Mouse (Mus musculus) heart, adult 2 months (tissue): ENCODE measurements at regions not wholly inside any gene's neighbourhood (a gene's known extent, or its start where the extent isn't known, plus 50 kb on each side); places are given as distances from the start of the nearest gene placed in this dataset.

Source experiments
- DNase-seq, 2 experiments: peaks; one replicate each; pipeline ENCODE4 v3.0.0; 2021
- H3K27ac ChIP-seq: fragments of 200-600 bp; 2 replicates; pipeline ENCODE4 v1.8.1; 2022
- H3K27me3 ChIP-seq: fragments of 200-500 bp; 2 replicates; pipeline ENCODE4 v1.6.1; 2012; ENCODE audit warnings: mild to moderate bottlenecking, low read length, inconsistent platforms, mixed read lengths; ENCODE audit not compliant: control insufficient read depth, insufficient read depth
- H3K36me3 ChIP-seq: fragments of 200-500 bp; 2 replicates; pipeline ENCODE4 v1.6.1; 2012; ENCODE audit warnings: low read length, inconsistent platforms; ENCODE audit not compliant: control insufficient read depth, insufficient read depth
- H3K4me1 ChIP-seq: fragments of 200-500 bp; 2 replicates; pipeline ENCODE4 v1.6.1; 2011; ENCODE audit warnings: low read length; ENCODE audit not compliant: control insufficient read depth, insufficient read depth
- H3K4me3 ChIP-seq: fragments of 200-600 bp; 2 replicates; pipeline ENCODE4 v1.8.1; 2022
- H3K79me2 ChIP-seq: fragments of 200-500 bp; replicated peaks from 2 replicates; pipeline ENCODE4 v1.6.1; 2012; ENCODE audit warnings: mild to moderate bottlenecking, inconsistent platforms, low read length, moderate library complexity, mixed read lengths; ENCODE audit not compliant: control insufficient read depth, insufficient read depth
- H3K9ac ChIP-seq: fragments of 200-500 bp; 2 replicates; pipeline ENCODE4 v1.6.1; 2012; ENCODE audit warnings: low read depth, mild to moderate bottlenecking, control low read depth, inconsistent platforms, low read length, mixed read lengths
- CTCF ChIP-seq: fragments of 200-600 bp; IDR thresholded peaks from 2 replicates; pipeline ENCODE4 v1.8.1; 2022; ENCODE audit warnings: antibody characterized with exemption, mild to moderate bottlenecking, moderate library complexity
- EP300 ChIP-seq: fragments of 200-500 bp; IDR thresholded peaks from 2 replicates; pipeline ENCODE4 v1.6.1; 2011; ENCODE audit warnings: low read depth, low read length, control low read depth; ENCODE audit not compliant: insufficient read depth
- POLR2A ChIP-seq: fragments of 200-500 bp; IDR thresholded peaks from 2 replicates; pipeline ENCODE4 v1.6.1; 2011; ENCODE audit warnings: mild to moderate bottlenecking, low read depth, low read length, control low read depth; ENCODE audit not compliant: insufficient read depth
- whole genome bisulfite sequencing: fragments of 180-500 bp; shearing (Covaris S2); methylation state at CpG from one replicate; pipeline ENCODE4 v1.1.7; 2018; 5-methylcytosine and 5-hydroxymethylcytosine counted together
- intact Hi-C: fragments of 180-260 bp; cut with DNase I; formaldehyde crosslinking; loops from one replicate; pipeline ENCODE4 v1.15.1; 2025

DNA sequence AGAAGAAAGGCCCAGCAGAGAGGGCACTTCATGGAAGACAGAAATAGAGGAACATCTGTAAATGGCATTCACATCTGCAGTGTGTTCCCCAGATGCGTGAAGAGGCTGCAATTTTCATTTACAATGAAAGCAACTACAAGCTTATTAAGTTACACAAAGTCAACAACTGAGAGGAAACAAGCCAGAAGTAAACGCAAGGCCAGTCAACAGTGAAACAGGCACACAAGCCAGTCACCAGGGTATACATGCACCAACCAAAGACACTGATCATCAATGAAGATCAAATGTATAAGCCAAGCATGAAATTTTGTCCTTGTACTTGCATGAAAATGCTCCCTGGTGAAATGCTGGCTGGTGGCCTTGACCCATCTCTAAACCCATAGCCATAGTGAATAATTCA, 84.4 kb upstream of the Tmtc1 start:
- Histone ChIP-seq H3K9ac (no peak overlapping the region), H3K79me2 (no peaks in the 10 kb centered on the region), H3K4me3 (no peak overlapping the region), H3K4me1 (no peaks in the 10 kb centered on the region), H3K36me3 (no peaks in the 10 kb centered on the region), H3K27ac (no peak overlapping the region), H3K27me3 (no peaks in the 10 kb centered on the region)
- no peak for DNase-seq
- TF ChIP-seq POLR2A = no peak
- no peak for TF ChIP-seq EP300
- TF ChIP-seq CTCF = no peak
- WGBS = 83% methylated on average over 2 of the region's 2 CpGs
- intact Hi-C loops = no loop called here

DNA sequence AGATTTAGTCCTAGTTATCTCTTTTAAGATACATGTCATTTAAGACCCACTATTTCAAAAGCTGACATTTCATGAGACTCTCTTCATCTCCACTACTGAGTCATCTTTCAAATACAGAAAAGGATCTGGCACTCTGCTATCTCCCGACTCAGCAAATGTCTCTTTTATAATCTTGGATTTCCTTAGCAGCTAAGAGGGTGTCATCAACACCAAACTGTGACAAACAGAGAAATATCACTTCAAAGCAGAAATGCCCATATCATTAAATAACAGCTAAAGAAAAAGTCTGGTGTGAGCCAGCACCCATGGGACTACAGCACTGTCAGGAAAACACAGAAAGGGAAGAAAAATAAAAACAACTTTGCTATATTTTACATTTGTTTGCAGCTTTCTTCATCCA, 78.7 kb upstream of the Tmtc1 start:
- Histone ChIP-seq H3K9ac (no peak overlapping the region), H3K27ac (no peak overlapping the region), H3K36me3 (no peaks in the 10 kb centered on the region), H3K4me1 (no peaks in the 10 kb centered on the region), H3K27me3 (no peaks in the 10 kb centered on the region), H3K4me3 (no peak overlapping the region), H3K79me2 (no peaks in the 10 kb centered on the region)
- no peak for TF ChIP-seq POLR2A
- no peak for TF ChIP-seq CTCF
- intact Hi-C loops = no loop called here
- no peak for DNase-seq
- WGBS = 46% methylated on average over 1 of the region's 1 CpGs

DNA sequence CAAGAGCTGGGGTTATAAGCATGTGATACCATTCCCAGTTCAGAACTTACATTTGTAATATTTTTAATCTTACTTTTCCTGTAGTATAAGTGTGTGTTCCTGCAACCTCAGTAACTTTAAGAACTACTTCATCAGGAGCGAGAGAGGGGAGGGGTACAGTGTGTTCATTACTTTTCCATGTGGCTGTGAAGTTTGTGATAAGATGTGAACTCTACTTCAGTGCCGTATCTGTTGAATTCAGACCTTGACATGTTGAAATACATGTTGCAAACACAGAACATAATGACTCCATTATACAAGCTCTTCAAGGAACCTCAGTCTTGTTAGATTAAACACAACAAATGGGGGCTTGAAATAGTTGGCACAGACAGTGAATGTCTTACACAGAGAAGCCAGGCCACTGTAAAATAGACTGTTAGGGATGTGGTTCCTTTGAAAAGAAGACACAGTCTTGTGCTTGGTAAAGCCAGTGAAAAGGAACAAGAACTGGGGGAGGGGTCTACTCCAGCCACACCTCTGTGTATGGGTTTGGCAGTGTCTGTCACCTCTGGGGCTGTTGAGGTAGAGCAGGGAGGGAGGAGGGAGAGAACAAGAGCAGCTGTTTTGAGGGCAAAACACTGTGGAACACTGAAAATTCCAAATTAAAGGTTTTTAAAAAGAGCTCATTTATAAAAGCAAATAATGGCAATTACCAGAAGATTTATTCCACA, 73.5 kb upstream of the Tmtc1 start:
- Histone ChIP-seq H3K79me2 (no peaks in the 10 kb centered on the region), H3K27ac (no peak overlapping the region), H3K36me3 (no peaks in the 10 kb centered on the region), H3K4me3 (no peak overlapping the region), H3K9ac (no peak overlapping the region), H3K27me3 (no peaks in the 10 kb centered on the region), H3K4me1 (no peaks in the 10 kb centered on the region)
- WGBS = 61% methylated on average over 2 of the region's 2 CpGs
- no peak for DNase-seq
- intact Hi-C loops = loop anchor here (5.0 kb wide), 1 partner anchor 270 kb away; no protein-coding TSS in a partner anchor
- TF ChIP-seq POLR2A (no peak), EP300 (no peak), CTCF (no peak)

DNA sequence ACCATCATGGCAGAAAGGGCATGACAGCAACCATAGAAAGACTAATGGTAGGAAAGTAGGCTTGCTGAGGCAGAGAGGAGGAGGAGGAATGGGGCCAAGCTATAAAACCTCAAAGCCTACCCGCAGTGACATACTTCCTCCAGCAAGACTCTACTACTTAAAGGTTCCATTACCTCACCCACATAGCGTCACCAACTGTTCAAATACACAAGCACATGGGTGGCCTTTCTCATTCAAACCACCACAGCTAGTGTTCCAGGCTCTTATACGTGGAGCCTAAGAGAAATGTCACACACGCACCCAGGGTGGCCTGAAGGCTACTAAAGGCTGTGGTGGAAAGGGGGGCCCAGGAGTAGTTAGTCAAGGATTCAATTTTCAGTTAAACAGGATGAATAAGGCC, 72.5 kb upstream of the Tmtc1 start:
- intact Hi-C loops = loop anchor here (5.0 kb wide), 1 partner anchor 269 kb away; no protein-coding TSS in a partner anchor
- Histone ChIP-seq H3K79me2 (no peaks in the 10 kb centered on the region), H3K4me1 (no peaks in the 10 kb centered on the region), H3K4me3 (no peak overlapping the region), H3K36me3 (no peaks in the 10 kb centered on the region), H3K27me3 (no peaks in the 10 kb centered on the region), H3K9ac (no peak overlapping the region), H3K27ac (no peak overlapping the region)
- WGBS = 85% methylated on average over 4 of the region's 4 CpGs
- no peak for TF ChIP-seq POLR2A
- TF ChIP-seq EP300 = no peak
- peak; percentile 49 for TF ChIP-seq CTCF
- DNase-seq = no peak

DNA sequence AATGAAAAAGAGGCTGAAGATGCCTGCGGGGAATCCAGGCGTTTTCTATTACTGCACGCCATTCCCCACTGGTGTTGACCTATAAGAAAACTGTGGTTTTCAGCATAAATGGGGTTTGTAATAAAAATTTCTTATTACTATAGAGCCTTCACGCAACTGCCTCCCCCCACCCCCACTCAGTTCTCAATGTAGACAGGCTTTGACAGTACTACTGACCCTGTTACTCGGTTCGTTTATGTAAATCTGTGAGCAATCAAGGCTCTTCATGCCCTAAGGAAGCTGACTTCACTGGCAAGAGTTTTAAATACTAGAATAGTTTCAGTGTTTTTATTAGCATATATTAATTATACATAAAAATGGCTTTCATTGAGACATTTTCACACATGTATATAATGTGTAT, 70.9 kb upstream of the Tmtc1 start:
- 94% methylated on average over 6 of the region's 6 CpGs for whole genome bisulfite sequencing
- intact Hi-C loops = loop anchor here (5.0 kb wide), 1 partner anchor 268 kb away; no protein-coding TSS in a partner anchor
- Histone ChIP-seq H3K4me3 (no peak overlapping the region), H3K27me3 (no peaks in the 10 kb centered on the region), H3K27ac (no peak overlapping the region), H3K79me2 (no peaks in the 10 kb centered on the region), H3K4me1 (no peaks in the 10 kb centered on the region), H3K36me3 (no peaks in the 10 kb centered on the region), H3K9ac (no peak overlapping the region)
- no peak for DNase-seq
- TF ChIP-seq POLR2A (no peak), CTCF (no peak), EP300 (no peak)

DNA sequence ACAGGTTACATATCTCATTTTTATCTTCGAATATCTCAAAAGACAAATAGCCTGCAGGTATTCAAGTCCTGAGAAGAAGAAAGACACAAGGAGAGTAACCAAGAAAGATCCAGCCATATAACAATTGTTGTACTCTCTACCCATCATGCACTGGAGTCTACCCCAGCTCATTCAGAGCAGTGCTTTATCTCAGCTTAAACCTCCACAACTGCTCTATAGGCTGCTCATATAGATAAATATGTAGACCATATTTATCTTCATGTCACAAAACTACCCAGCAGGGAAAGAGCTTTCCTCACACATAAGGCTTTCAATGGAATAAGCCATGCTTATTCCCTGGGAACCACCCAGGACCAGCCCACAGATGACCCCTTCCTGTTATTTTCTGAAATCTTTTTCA, 70.5 kb upstream of the Tmtc1 start:
- WGBS = 68% methylated on average over 1 of the region's 1 CpGs
- Histone ChIP-seq H3K4me1 (no peaks in the 10 kb centered on the region), H3K79me2 (no peaks in the 10 kb centered on the region), H3K4me3 (no peak overlapping the region), H3K27me3 (no peaks in the 10 kb centered on the region), H3K27ac (no peak overlapping the region), H3K36me3 (no peaks in the 10 kb centered on the region), H3K9ac (no peak overlapping the region)
- TF ChIP-seq POLR2A (no peak), EP300 (no peak), CTCF (no peak)
- no peak for DNase-seq
- intact Hi-C loops = loop anchor here (5.0 kb wide), 1 partner anchor 267 kb away; no protein-coding TSS in a partner anchor
